Mouse (Mus musculus): Measurements from ENCODE around the gene Rfx7.

Gene Rfx7

DNA sequence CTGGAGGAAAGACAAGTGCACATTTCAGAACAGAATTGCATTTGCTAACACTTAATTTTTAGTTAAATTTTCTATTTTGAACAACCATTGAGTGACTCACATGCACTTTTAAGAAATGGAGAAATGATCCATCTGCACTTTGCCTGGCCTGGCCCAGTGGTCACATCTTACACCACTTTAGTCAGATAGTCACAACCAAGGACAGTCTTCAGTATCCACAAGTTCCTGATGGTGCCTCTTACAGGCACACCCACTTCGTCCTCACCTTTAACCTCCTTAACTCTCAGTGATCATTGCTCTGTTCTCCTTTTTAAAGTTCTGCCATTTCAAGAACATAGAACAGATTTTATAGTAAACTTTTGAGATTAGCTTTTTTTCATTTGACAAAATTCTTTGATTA lies 26.7 kb downstream of the Rfx7 start:
- DNase-seq: no peak

GRCm38 (mm10) chr9:72560316-72560715 lies 28.3 kb downstream of the Rfx7 start:
- no peak for DNase-seq

GRCm38 (mm10) chr9:72563277-72563676 lies 31.2 kb downstream of the Rfx7 start:
- no peak for DNase-seq

DNA sequence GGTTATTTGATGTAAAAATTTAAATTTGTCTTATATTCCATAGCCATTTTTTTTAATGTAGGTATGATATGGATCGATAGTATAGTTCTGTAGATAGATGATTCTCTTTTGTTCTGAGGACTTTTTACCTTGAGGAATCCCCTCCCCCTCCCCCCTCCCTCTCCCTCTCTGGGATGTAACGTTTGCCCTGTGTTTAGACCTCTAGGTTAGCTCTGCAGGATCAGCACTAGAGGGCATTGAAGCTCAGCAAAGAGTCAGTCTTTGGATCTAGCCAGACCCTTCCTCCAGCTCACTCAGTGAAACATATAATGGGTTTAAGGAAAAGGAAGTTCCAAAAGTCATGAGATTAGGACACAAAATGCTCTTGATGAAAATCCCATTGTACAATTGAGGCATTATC lies 35.1 kb downstream of the Rfx7 start:
- no peak for DNase-seq

- no peak for DNase-seq
Measured at GRCm38 (mm10) chr9:72580216-72580615, 48.2 kb downstream of the Rfx7 start.

GRCm38 (mm10) chr9:72590861-72591260 lies 58.8 kb downstream of the Rfx7 start:
- no peak for DNase-seq

- no peak for DNase-seq
Measured at GRCm38 (mm10) chr9:72592016-72592415, 60.0 kb downstream of the Rfx7 start.

DNA sequence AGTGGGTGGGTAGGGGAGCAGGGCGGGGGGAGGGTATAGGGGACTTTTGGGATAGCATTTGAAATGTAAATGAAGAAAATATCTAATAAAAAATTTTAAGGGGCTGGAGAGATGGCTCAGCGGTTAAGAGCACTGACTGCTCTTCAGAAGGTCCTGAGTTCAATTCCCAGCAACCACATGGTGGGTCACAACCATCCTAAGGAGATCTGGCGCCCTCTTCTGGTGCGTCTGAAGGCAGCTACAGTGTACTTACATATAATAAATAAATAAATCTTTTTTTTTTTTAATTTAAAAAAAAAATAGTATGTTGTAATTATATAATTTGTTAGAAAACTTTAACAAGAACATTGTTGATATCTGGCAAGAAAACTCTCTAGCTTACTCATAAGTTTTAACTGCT lies 62.6 kb downstream of the Rfx7 start:
- DNase-seq: peak; percentile 42

- no peak for DNase-seq
Measured at GRCm38 (mm10) chr9:72600142-72600541, 68.1 kb downstream of the Rfx7 start.

DNA sequence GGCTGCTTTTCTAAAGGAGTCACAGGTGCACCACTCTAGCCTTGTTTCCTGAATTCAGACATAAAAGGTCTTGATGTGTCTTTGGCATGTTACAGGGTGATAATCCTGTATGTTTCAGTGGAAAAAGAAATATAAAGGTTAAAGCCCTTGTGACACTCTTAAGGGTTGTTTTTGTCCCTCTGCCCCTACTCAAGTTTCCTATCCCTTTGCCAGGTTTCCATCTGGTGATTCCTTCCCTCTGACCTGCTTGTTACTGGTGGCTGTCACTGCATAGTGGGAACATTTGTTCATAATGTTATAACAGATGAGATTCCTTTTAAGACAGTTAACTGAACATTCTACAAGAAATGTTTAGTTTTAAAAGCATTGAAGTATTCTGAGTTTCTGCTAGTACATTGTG lies 77.7 kb downstream of the Rfx7 start:
- DNase-seq: no peak

- DNase-seq: no peak
Measured at GRCm38 (mm10) chr9:72613884-72614283, 81.8 kb downstream of the Rfx7 start.

DNA sequence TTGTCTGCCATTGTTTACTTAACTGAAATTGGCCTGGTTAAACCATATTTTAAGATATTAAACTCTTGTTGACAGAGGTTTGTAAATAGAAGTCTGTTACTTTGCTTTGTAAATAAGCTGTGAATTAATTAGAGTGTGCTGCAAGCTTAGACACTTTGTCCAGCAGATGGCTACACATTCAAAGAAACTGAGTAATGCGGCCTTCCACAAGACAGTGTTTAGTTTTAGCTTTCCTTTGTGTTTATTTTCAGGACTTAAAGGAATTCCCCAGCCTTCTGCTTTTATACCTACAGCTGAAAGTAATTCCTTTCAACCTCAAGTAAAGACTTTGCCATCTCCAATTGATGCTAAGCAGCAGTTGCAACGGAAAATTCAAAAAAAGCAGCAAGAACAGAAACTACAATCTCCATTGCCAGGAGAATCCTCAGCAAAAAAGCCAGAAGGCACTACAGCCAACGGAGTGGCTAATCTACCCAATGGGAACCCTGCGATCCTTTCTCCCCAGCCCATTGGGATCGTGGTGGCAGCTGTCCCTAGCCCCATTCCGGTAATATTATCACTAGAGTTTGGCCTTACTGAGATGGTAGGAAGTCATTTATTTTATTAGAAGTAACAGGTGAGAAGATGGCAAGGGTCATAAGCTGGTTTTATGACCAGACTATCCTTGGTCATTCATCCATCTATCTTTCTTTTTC lies 82.9 kb downstream of the Rfx7 start:
- DNase-seq: no peak

DNA sequence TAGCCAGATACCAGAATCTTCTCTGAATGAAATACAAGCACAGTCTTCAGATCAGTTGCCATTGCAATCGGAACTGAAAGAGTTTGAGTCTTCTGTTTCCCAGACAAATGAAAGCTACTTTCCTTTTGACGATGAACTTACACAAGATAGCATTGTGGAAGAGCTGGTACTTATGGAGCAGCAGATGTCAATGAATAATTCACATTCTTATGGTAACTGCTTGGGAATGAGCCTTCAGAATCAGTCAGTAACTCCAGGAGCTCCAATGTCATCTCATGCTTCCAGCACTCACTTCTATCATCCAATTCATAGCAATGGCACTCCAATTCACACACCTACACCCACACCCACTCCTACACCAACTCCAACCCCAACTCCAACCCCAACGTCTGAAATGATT lies 86.0 kb downstream of the Rfx7 start:
- no peak for DNase-seq

GRCm38 (mm10) chr9:72623605-72624004 lies 91.6 kb downstream of the Rfx7 start:
- DNase-seq: no peak

DNA sequence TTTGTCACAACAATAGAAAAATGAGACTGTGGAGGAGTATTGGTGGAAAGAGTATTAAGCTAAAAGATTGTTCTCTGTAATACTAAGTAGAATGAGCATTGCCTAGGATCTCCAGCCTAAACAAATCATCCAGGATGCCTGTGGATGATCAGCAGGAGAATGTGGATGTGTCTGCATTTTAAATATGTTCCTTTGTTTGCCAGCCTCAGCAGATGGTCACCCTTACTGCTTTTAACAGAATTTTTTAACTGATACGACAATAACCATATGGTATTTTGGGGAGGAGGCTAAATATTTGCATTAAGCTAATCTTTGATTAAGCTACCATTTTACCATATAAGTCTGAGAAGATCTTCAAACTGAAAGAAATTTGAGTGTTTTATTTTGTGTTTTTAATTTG lies 95.6 kb downstream of the Rfx7 start:
- no peak for DNase-seq

DNA sequence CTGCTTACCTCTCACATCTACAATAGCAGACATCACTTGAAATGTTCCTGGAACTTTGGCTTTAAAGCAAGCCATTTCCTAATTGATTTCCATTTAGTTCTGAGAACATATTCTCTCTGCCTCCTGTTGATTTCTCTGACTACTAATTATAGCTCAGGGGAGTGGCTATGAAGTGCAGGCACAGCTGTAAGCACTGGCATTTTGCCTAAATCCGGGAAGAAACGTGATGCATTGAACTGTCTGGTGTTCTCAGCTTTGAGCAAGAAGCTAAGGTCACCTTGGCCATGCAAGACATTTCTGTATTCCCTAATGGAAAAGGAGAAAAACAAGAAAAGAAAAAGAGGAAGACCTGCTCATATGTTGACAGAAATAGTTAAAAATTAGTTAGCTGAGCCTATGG lies 96.6 kb downstream of the Rfx7 start:
- DNase-seq: peak; percentile 72

DNA sequence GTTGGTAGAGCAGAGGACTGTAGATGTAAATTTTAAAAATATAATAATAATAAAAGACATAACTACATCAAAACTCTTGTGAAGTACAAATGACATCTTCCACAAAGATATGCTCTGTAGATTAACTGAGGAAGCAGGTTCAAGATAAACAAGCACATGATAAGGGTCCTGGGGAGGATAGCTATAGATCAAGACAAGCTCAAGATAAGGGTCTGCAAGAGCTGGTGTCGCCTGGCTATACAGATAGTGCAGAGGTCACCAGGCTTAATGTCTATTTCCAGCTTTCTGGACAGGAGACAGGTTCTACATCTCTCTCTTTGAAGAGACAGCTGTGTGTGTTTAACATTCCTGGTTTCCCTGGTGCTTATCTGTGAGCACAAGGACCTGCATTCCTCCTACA lies 100.2 kb downstream of the Rfx7 start:
- no peak for DNase-seq

- no peak for DNase-seq
Measured at GRCm38 (mm10) chr9:72635134-72635533, 103.1 kb downstream of the Rfx7 start.

- DNase-seq: no peak
Measured at GRCm38 (mm10) chr9:72636547-72636946, 104.5 kb downstream of the Rfx7 start.

- DNase-seq: no peak
Measured at GRCm38 (mm10) chr9:72637243-72637642, 105.2 kb downstream of the Rfx7 start.

GRCm38 (mm10) chr9:72638951-72639842 lies 107.2 kb downstream of the Rfx7 start:
- DNase-seq: peak; percentile 57

DNA sequence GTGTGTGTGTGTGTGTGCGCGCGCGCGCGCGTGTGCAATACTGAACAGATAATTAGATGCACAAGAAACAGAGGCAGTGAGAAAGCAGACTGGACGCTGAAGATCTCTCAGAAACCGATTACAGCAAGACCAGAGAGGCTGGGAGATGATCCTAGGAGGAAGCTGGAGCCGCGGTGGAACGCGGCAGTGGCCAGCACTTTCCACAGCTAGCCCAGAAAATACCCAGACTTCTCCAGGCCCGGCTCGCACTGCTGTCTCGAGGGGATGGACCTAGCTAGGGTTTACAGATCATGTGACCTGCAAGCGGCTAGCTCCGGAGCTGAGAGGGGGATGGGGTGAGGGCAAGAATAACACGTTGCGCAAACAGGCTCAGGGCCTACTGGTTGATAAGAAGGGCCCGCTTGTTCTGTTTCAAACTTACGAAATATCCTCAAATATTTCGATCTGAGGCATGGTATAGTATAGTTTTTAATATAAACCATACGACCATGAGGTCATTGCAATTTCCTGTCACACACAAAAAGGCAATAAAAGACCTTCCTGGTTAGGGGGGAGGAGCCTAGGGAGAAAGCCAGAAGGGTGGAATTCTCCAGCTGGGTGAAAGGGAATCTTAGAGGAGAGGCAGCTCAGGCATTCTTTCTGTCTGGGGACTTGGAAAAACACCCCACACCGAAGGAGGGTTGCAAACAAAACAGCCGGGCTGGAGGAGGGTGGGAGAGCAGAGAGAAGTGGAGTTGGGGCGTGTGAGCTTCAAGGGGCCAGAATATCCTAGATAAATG lies 108.0 kb downstream of the Rfx7 start:
- peak; percentile 90 for DNase-seq

DNA sequence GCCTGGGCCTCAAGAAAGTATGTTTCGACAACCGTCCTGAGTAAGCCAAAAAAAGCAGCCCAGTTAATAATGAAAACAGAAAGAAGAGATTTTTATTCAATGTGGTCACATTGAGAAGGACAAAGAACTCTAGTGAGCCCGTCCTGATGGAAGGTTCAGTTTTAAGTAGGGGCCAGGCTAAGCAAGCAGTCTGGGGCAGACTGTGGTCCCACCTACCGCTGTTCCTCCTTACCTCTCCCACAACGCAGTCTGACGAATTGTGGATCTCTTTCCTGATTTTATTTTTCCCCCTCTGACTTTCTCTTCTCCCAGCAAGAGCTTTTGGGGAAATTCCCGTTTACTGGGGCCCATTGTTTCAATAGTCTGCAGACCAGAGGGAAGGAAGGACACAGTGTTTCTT lies 108.6 kb downstream of the Rfx7 start:
- DNase-seq: no peak
